In genomic region chr2:106955621-106956020, GRCm38 (mm10) we compare ENCODE assay signal across 10 mouse cellular contexts. TPM values are rescaled to one million over a fixed set of nuclear protein-coding genes. Genes with fewer than 3 reads are reported as not detected.
DNase-seq lines count a peak whose midpoint lies in the region; ATAC-seq and TF ChIP-seq lines count a peak whose summit lies in the region.
"Had no signal": no experiment of that assay in that cellular context is flagged by ENCODE, and none has a peak within 500 bp of the region (broad histone marks: within the 10 kb centered on the region; RNA-seq: fewer than 3 reads in every experiment).

No protein-coding gene starts in this region.

- no peak overlapping the region for H3K4me3 ChIP-seq in ES-E14 (ENCODE audit: insufficient read depth in 1 of 2, low read depth in 1 of 2, low read length in 2 of 2, poor library complexity in 1 of 2, severe bottlenecking in 1 of 2)
- H3K4me3 ChIP-seq in hindbrain, embryonic 14.5 days (replicated peaks; ENCODE audit: low read length): no peak overlapping the region
- H3K4me3 ChIP-seq: embryonic facial prominence, embryonic 12.5 days; megakaryocyte, embryonic 14.5 days had no signal

- H3K9ac ChIP-seq in ES-E14 (ENCODE audit: insufficient read depth, low read depth, low read length, poor library complexity, severe bottlenecking): no peak overlapping the region
- H3K9ac ChIP-seq in hindbrain, embryonic 14.5 days: no peak overlapping the region
- H3K9ac ChIP-seq: embryonic facial prominence, embryonic 12.5 days had no signal

- peak; percentile 15 for DNase-seq in kidney, adult 18-20 months
- no peak for DNase-seq in kidney, adult 11 months
- no peak for DNase-seq in ES-E14 (ENCODE audit: low read depth, low spot score)
- DNase-seq in c-Kit-positive CD71-positive TER-119-positive erythroid progenitor cells, embryonic 14.5 days (ENCODE audit: low spot score): peak; percentile 21
- peak; percentile 90 for DNase-seq in hindbrain, embryonic 14.5 days (ENCODE audit: low spot score)
- DNase-seq in lung, postnatal 25 days (ENCODE audit: low spot score): peak; percentile 37
- no peak for DNase-seq in ovary, postnatal 10 days (ENCODE audit: low spot score)
- DNase-seq in right cerebral cortex, postnatal 25 days: no peak

- WGBS in hindbrain, embryonic 14.5 days: 15% methylated on average over 10 of the region's 10 CpGs

- H3K27me3 ChIP-seq in hindbrain, embryonic 14.5 days (ENCODE audit: control insufficient read depth, insufficient read depth, low read length): no peaks in the 10 kb centered on the region
- H3K27me3 ChIP-seq: embryonic facial prominence, embryonic 12.5 days; megakaryocyte, embryonic 14.5 days had no signal

- H3K27ac ChIP-seq in ES-E14 (ENCODE audit: insufficient read depth, low read depth, low read length, poor library complexity, severe bottlenecking): no peak overlapping the region
- H3K27ac ChIP-seq in hindbrain, embryonic 14.5 days: no peak overlapping the region
- H3K27ac ChIP-seq: embryonic facial prominence, embryonic 12.5 days had no signal

- H3K4me2 ChIP-seq in hindbrain, embryonic 14.5 days (replicated peaks): no peak overlapping the region
- H3K4me2 ChIP-seq: embryonic facial prominence, embryonic 12.5 days had no signal

- no peak for ATAC-seq in hindbrain, embryonic 14.5 days (ENCODE audit: low FRiP score)

- no peaks in the 10 kb centered on the region for H3K36me3 ChIP-seq in ES-E14 (ENCODE audit: control insufficient read depth, insufficient read depth, low read length, poor library complexity, severe bottlenecking)
- no peaks in the 10 kb centered on the region for H3K36me3 ChIP-seq in hindbrain, embryonic 14.5 days (replicated peaks; ENCODE audit: control insufficient read depth, insufficient read depth)
- H3K36me3 ChIP-seq: embryonic facial prominence, embryonic 12.5 days had no signal

- 0 out of 4 replicates have a peak, but pooled peaks cover 0 to 5% of the 10 kb centered on the region in 2 experiments for H3K4me1 ChIP-seq in ES-E14 (ENCODE audit: control insufficient read depth in 2 of 2, insufficient read depth in 2 of 2, low read length in 2 of 2, poor library complexity in 1 of 2)
- H3K4me1 ChIP-seq in hindbrain, embryonic 14.5 days (replicated peaks; ENCODE audit: control insufficient read depth, insufficient read depth, low read length): 0 out of 2 replicates have a peak, but pooled peaks cover 3% of the 10 kb centered on the region

- H3K9me3 ChIP-seq in ES-E14 (ENCODE audit: control insufficient read depth, insufficient read depth, low read depth, low read length): no peaks in the 10 kb centered on the region
- no peaks in the 10 kb centered on the region for H3K9me3 ChIP-seq in hindbrain, embryonic 14.5 days (ENCODE audit: control insufficient read depth, low read length)
- H3K9me3 ChIP-seq: embryonic facial prominence, embryonic 12.5 days had no signal

- in situ Hi-C loops in ES-E14 (cut with MboI; ENCODE audit: low sequenced_read_pairs in 2 of 2, unreplicated experiment in 2 of 2): loop anchor here (5.0 to 25.0 kb wide), 4 partner anchors 518 to 601 kb away; no protein-coding TSS in a partner anchor

TF ChIP-seq in ES-E14, 5 proteins besides CTCF, POLR2A, EP300 and RAD21:
- no peak for TF ChIP-seq ZNF384 (IDR thresholded peaks at IDR 0.05; ENCODE audit: low read depth, low read length)
- no peak for TF ChIP-seq MAFK (IDR thresholded peaks at IDR 0.05; ENCODE audit: insufficient read depth, low read depth, low read length)
- no peak for TF ChIP-seq HCFC1 (IDR thresholded peaks at IDR 0.05; ENCODE audit: borderline replicate concordance, insufficient read depth, low read length)
- TF ChIP-seq CHD2 (IDR thresholded peaks at IDR 0.05; ENCODE audit: low read depth, low read length): no peak
- peak; percentile 97 for TF ChIP-seq ZC3H11A (IDR thresholded peaks at IDR 0.05; ENCODE audit: borderline replicate concordance, low read depth, low read length)
TF ChIP-seq in ES-E14: peak in this region for 1.

RNA-seq across cellular contexts. Expression of gene Arl14ep, which starts 18.6 kb away (rescaled TPM):
- total RNA-seq in ES-E14 (2012; rRNA removed): 37.5 and 39.4 TPM in 2 replicates
- 37.9 and 39.4 TPM in 2 replicates for polyA plus RNA-seq in hindbrain, embryonic 14.5 days (2014; fragmentation: Nextera tagmentation; extraction: Ambion mirVana)

Comparison
In these comparisons a context has a peak if more than half of its experiments do, and no peak if none do; other contexts are left out.
1. DNase-seq: peak in kidney, adult 18-20 months (single experiment), c-Kit-positive CD71-positive TER-119-positive erythroid progenitor cells, embryonic 14.5 days (single experiment), hindbrain, embryonic 14.5 days (single experiment) and lung, postnatal 25 days (single experiment); none in kidney, adult 11 months (single experiment), ES-E14 (single experiment), ovary, postnatal 10 days (single experiment) and right cerebral cortex, postnatal 25 days (single experiment).